In genomic region chrX:48318194-48318593, GRCm38 (mm10) we compare ENCODE assay signal across 9 mouse cellular contexts. TPM values are rescaled to one million over a fixed set of nuclear protein-coding genes. Genes with fewer than 3 reads are reported as not detected.
DNase-seq lines count a peak whose midpoint lies in the region; ATAC-seq and TF ChIP-seq lines count a peak whose summit lies in the region.
"Had no signal": no experiment of that assay in that cellular context is flagged by ENCODE, and none has a peak within 500 bp of the region (broad histone marks: within the 10 kb centered on the region; RNA-seq: fewer than 3 reads in every experiment).

No protein-coding gene starts in this region.

- no peak for TF ChIP-seq POLR2A in thymus, adult 2 months (IDR thresholded peaks at IDR 0.05; ENCODE audit: control insufficient read depth, extremely low read depth, insufficient read depth, low read length, poor library complexity)

- H3K4me2 ChIP-seq in lung, postnatal 0 days (replicated peaks; ENCODE audit: low read depth, low read length), result no peak overlapping the region

- peak; percentile 5 to 6 for DNase-seq in heart, postnatal 10 days
- DNase-seq in heart, adult 8-10 months (ENCODE audit: low spot score), result no peak
- DNase-seq in lung, postnatal 0 days (ENCODE audit: low spot score), result peak; percentile 20
- DNase-seq in thymus, adult 2 months, result peak; percentile 77
- no peak for DNase-seq in layer of hippocampus, adult 8-10 months (ENCODE audit: low spot score in 2 of 2)
- DNase-seq in forebrain, embryonic 10.5 days (ENCODE audit: extremely low spot score, low spot score), result no peak
- no peak for DNase-seq in layer of hippocampus, adult 2 months (ENCODE audit: low spot score in 2 of 2)

- no peaks in the 10 kb centered on the region for H3K36me3 ChIP-seq in lung, postnatal 0 days (ENCODE audit: insufficient read depth, low read length)
- no peaks in the 10 kb centered on the region for H3K36me3 ChIP-seq in thymus, adult 2 months (ENCODE audit: control insufficient read depth, insufficient read depth, low read length)
- no peaks in the 10 kb centered on the region for H3K36me3 ChIP-seq in forebrain, embryonic 10.5 days (replicated peaks)

- TF ChIP-seq EP300 in lung, postnatal 0 days (IDR thresholded peaks at IDR 0.05), result no peak

- no peaks in the 10 kb centered on the region for H3K27me3 ChIP-seq in lung, postnatal 0 days (replicated peaks; ENCODE audit: insufficient read depth, low read length)
- H3K27me3 ChIP-seq in thymus, adult 2 months (ENCODE audit: control insufficient read depth, insufficient read depth, low read length), result no peaks in the 10 kb centered on the region
- H3K27me3 ChIP-seq in forebrain, embryonic 10.5 days (ENCODE audit: poor library complexity, severe bottlenecking), result peaks cover 53% of the 10 kb centered on the region

- H3K4me1 ChIP-seq in lung, postnatal 0 days (ENCODE audit: insufficient read depth, low read depth, low read length), result no peaks in the 10 kb centered on the region
- H3K4me1 ChIP-seq in thymus, adult 2 months (replicated peaks; ENCODE audit: control insufficient read depth, insufficient read depth, low read length), result peaks cover 15% of the 10 kb centered on the region
- peaks cover 13% of the 10 kb centered on the region; the same call in 1 of the 2 replicates for H3K4me1 ChIP-seq in forebrain, embryonic 10.5 days

- intact Hi-C loops in heart, postnatal 10 days (cut with DNase I), result no loop called here

- 17% methylated on average over 9 of the region's 9 CpGs for WGBS in lung, postnatal 0 days
- under 1% methylated on average over 9 of the region's 9 CpGs for WGBS in thymus, adult 2 months
- 22% methylated on average over 9 of the region's 9 CpGs for WGBS in forebrain, embryonic 10.5 days

- no peak overlapping the region for H3K27ac ChIP-seq in lung, postnatal 0 days (ENCODE audit: low read length)
- H3K27ac ChIP-seq in thymus, adult 2 months (ENCODE audit: control insufficient read depth, insufficient read depth, low read length), result no peak overlapping the region
- H3K27ac ChIP-seq in forebrain, embryonic 10.5 days, result no peak overlapping the region
- no peak overlapping the region for H3K27ac ChIP-seq in layer of hippocampus, adult 2 months

- no peaks in the 10 kb centered on the region for H3K9me3 ChIP-seq in lung, postnatal 0 days (ENCODE audit: low read length)
- H3K9me3 ChIP-seq in forebrain, embryonic 10.5 days, result no peaks in the 10 kb centered on the region

- H3K9ac ChIP-seq in lung, postnatal 0 days (replicated peaks; ENCODE audit: low read depth), result no peak overlapping the region

- no peak overlapping the region for H3K4me3 ChIP-seq in lung, postnatal 0 days (ENCODE audit: low read depth, low read length)
- no peak overlapping the region for H3K4me3 ChIP-seq in thymus, adult 2 months (ENCODE audit: control insufficient read depth, insufficient read depth, low read length)
- H3K4me3 ChIP-seq in forebrain, embryonic 10.5 days, result no peak overlapping the region
- no peak overlapping the region for H3K4me3 ChIP-seq in layer of hippocampus, adult 2 months
- H3K4me3 ChIP-seq: myocyte had no signal

- ATAC-seq in erythroid progenitor cell, adult 5-6 weeks (replicated peaks; ENCODE audit: low FRiP score, poor library complexity, severe bottlenecking), result peak; percentile 77
- ATAC-seq in lung, postnatal 0 days, result 0 out of 2 replicates have a peak, but pooled peaks have one; percentile 35

- no peak for TF ChIP-seq CTCF in lung, postnatal 0 days (IDR thresholded peaks at IDR 0.05)
- TF ChIP-seq CTCF in thymus, adult 2 months (IDR thresholded peaks at IDR 0.05; ENCODE audit: borderline replicate concordance, control insufficient read depth, extremely low read depth, insufficient read depth, low read length, poor library complexity), result no peak
- TF ChIP-seq CTCF in layer of hippocampus, adult 2 months (conservative IDR thresholded peaks at IDR 0.05), result no peak

RNA-seq across cellular contexts. Expression of gene Bcorl1, which starts 23.0 kb away (rescaled TPM):
- 10 to 100 TPM in 1 of 2 experiments, 1 to 10 TPM in 1; 9.6 to 13.6 TPM for total RNA-seq in heart, postnatal 10 days (2021)
- 1 to 10 TPM; 4.9 to 6.1 (median 5.5) TPM for total RNA-seq in heart, adult 8-10 months (2022)
- 32.1 and 40.2 TPM in 2 replicates for total RNA-seq in erythroid progenitor cell, adult 5-6 weeks (2015; ENCODE audit: low replicate concordance)
- total RNA-seq in erythroid progenitor cell, adult 5-6 weeks (2017; ENCODE audit: low replicate concordance), result 86.3 and 87.1 TPM in 2 replicates
- 3.1 and 3.7 TPM in 2 replicates for polyA plus RNA-seq in lung, postnatal 0 days (2015; fragmentation: Nextera tagmentation; extraction: Ambion mirVana)
- polyA plus RNA-seq in thymus, adult 2 months (2012; rRNA removed), result 7.8 TPM in 2 replicates
- 10 to 100 TPM; 16.2 to 20.8 (median 19.0) TPM for total RNA-seq in layer of hippocampus, adult 8-10 months (2022)
- 5.1 and 6.2 TPM in 2 replicates for polyA plus RNA-seq in forebrain, embryonic 10.5 days (2016; fragmentation: Nextera tagmentation; extraction: Ambion mirVana)
- total RNA-seq in layer of hippocampus, adult 2 months (2021), result 10 to 100 TPM; 15.0 to 21.0 TPM

Comparison
In these comparisons a context has a peak if more than half of its experiments do, and no peak if none do; other contexts are left out.
1. DNase-seq: peak in heart, postnatal 10 days (2 of 2), lung, postnatal 0 days (single experiment) and thymus, adult 2 months (single experiment); none in heart, adult 8-10 months (single experiment), layer of hippocampus, adult 8-10 months (0 of 2), forebrain, embryonic 10.5 days (single experiment) and layer of hippocampus, adult 2 months (0 of 2).